Mouse (Mus musculus): Measurements from ENCODE around the gene Filip1. TPM values are rescaled to one million over a fixed set of nuclear protein-coding genes. Genes with fewer than 3 reads are reported as not detected.
A peak's percentile ranks its signal among the peaks of the same experiment; 100 is the strongest.

Gene Filip1
- polyA plus RNA-seq, 1 experiment from 2014 or later = 4.2 TPM

GRCm38 (mm10) chr9:79926464-79927155 is 86.0 kb downstream of the Filip1 start:
- no peaks in the 10 kb centered on the region for H3K9me3 ChIP-seq (ENCODE audit: control insufficient read depth, low read length)
- no peaks in the 10 kb centered on the region for H3K36me3 ChIP-seq (ENCODE audit: control insufficient read depth, insufficient read depth, low read length)
- no peaks in the 10 kb centered on the region for H3K27me3 ChIP-seq (ENCODE audit: control insufficient read depth, insufficient read depth, low read length)
- DNase-seq (no peak), ATAC-seq (ENCODE audit: low FRiP score, low TSS enrichment) (no peak)
- H3K4me2 ChIP-seq (ENCODE audit: low read length) = no peak overlapping the region
- no peak overlapping the region for H3K27ac ChIP-seq (replicated peaks; ENCODE audit: low read depth, low read length)
- no peak overlapping the region for H3K4me3 ChIP-seq (replicated peaks; ENCODE audit: low read depth, low read length)
- no peak overlapping the region for H3K9ac ChIP-seq (replicated peaks; ENCODE audit: low read length)
- no peaks in the 10 kb centered on the region for H3K4me1 ChIP-seq (ENCODE audit: control insufficient read depth, insufficient read depth, low read length)
- WGBS = 92% methylated on average over 9 of the region's 9 CpGs

- H3K36me3 ChIP-seq (ENCODE audit: control insufficient read depth, insufficient read depth, low read length) = no peaks in the 10 kb centered on the region
- H3K4me2 ChIP-seq (ENCODE audit: low read length) = no peak overlapping the region
- ATAC-seq (ENCODE audit: low FRiP score, low TSS enrichment) (no peak), DNase-seq (no peak)
- H3K4me3 ChIP-seq (replicated peaks; ENCODE audit: low read depth, low read length) = no peak overlapping the region
- H3K4me1 ChIP-seq (ENCODE audit: control insufficient read depth, insufficient read depth, low read length) = no peaks in the 10 kb centered on the region
- no peaks in the 10 kb centered on the region for H3K27me3 ChIP-seq (ENCODE audit: control insufficient read depth, insufficient read depth, low read length)
- no peak overlapping the region for H3K27ac ChIP-seq (replicated peaks; ENCODE audit: low read depth, low read length)
- 81% methylated on average over 4 of the region's 4 CpGs for whole genome bisulfite sequencing
- no peak overlapping the region for H3K9ac ChIP-seq (replicated peaks; ENCODE audit: low read length)
- H3K9me3 ChIP-seq (ENCODE audit: control insufficient read depth, low read length) = no peaks in the 10 kb centered on the region
Observed at GRCm38 (mm10) chr9:79925950-79926349, 86.7 kb downstream of the Filip1 start.

- no peak overlapping the region for H3K27ac ChIP-seq (replicated peaks; ENCODE audit: low read depth, low read length)
- H3K9me3 ChIP-seq (ENCODE audit: control insufficient read depth, low read length) = no peaks in the 10 kb centered on the region
- no peak overlapping the region for H3K9ac ChIP-seq (replicated peaks; ENCODE audit: low read length)
- no peak overlapping the region for H3K4me2 ChIP-seq (ENCODE audit: low read length)
- H3K27me3 ChIP-seq (ENCODE audit: control insufficient read depth, insufficient read depth, low read length) = no peaks in the 10 kb centered on the region
- DNase-seq (no peak), ATAC-seq (ENCODE audit: low FRiP score, low TSS enrichment) (no peak)
- H3K4me1 ChIP-seq (ENCODE audit: control insufficient read depth, insufficient read depth, low read length) = no peaks in the 10 kb centered on the region
- no peak overlapping the region for H3K4me3 ChIP-seq (replicated peaks; ENCODE audit: low read depth, low read length)
- H3K36me3 ChIP-seq (ENCODE audit: control insufficient read depth, insufficient read depth, low read length) = no peaks in the 10 kb centered on the region
- WGBS = 88% methylated on average over 3 of the region's 3 CpGs
Observed at GRCm38 (mm10) chr9:79923262-79923661, 89.4 kb downstream of the Filip1 start.

- ATAC-seq (ENCODE audit: low FRiP score, low TSS enrichment) = no peak
- H3K9me3 ChIP-seq (ENCODE audit: control insufficient read depth, low read length) = no peaks in the 10 kb centered on the region
- H3K36me3 ChIP-seq (ENCODE audit: control insufficient read depth, insufficient read depth, low read length) = no peaks in the 10 kb centered on the region
- WGBS = 86% methylated on average over 6 of the region's 6 CpGs
- H3K4me1 ChIP-seq (ENCODE audit: control insufficient read depth, insufficient read depth, low read length) = no peaks in the 10 kb centered on the region
- H3K27me3 ChIP-seq (ENCODE audit: control insufficient read depth, insufficient read depth, low read length) = no peaks in the 10 kb centered on the region
- H3K9ac ChIP-seq (replicated peaks; ENCODE audit: low read length) = no peak overlapping the region
- H3K27ac ChIP-seq (replicated peaks; ENCODE audit: low read depth, low read length) = no peak overlapping the region
- no peak overlapping the region for H3K4me3 ChIP-seq (replicated peaks; ENCODE audit: low read depth, low read length)
- no peak overlapping the region for H3K4me2 ChIP-seq (ENCODE audit: low read length)
- no peak for DNase-seq
Observed at GRCm38 (mm10) chr9:79922493-79922760, 90.2 kb downstream of the Filip1 start.

- no peak overlapping the region for H3K9ac ChIP-seq (replicated peaks; ENCODE audit: low read length)
- no peak overlapping the region for H3K4me2 ChIP-seq (ENCODE audit: low read length)
- H3K4me1 ChIP-seq (ENCODE audit: control insufficient read depth, insufficient read depth, low read length) = no peaks in the 10 kb centered on the region
- ATAC-seq (ENCODE audit: low FRiP score, low TSS enrichment) (no peak), DNase-seq (peak; percentile 28)
- WGBS = 56% methylated on average over 10 of the region's 10 CpGs
- H3K36me3 ChIP-seq (ENCODE audit: control insufficient read depth, insufficient read depth, low read length) = no peaks in the 10 kb centered on the region
- no peaks in the 10 kb centered on the region for H3K9me3 ChIP-seq (ENCODE audit: control insufficient read depth, low read length)
- no peak overlapping the region for H3K27ac ChIP-seq (replicated peaks; ENCODE audit: low read depth, low read length)
- no peak overlapping the region for H3K4me3 ChIP-seq (replicated peaks; ENCODE audit: low read depth, low read length)
- no peaks in the 10 kb centered on the region for H3K27me3 ChIP-seq (ENCODE audit: control insufficient read depth, insufficient read depth, low read length)
Observed at GRCm38 (mm10) chr9:79921701-79922492, 90.8 kb downstream of the Filip1 start.

GRCm38 (mm10) chr9:79920540-79920933 is 92.1 kb downstream of the Filip1 start:
- ATAC-seq (ENCODE audit: low FRiP score, low TSS enrichment) = no peak
- Histone ChIP-seq H3K36me3 (ENCODE audit: control insufficient read depth, insufficient read depth, low read length) (no peaks in the 10 kb centered on the region), H3K4me2 (ENCODE audit: low read length) (no peak overlapping the region), H3K27me3 (ENCODE audit: control insufficient read depth, insufficient read depth, low read length) (no peaks in the 10 kb centered on the region), H3K9me3 (ENCODE audit: control insufficient read depth, low read length) (no peaks in the 10 kb centered on the region), H3K27ac (replicated peaks; ENCODE audit: low read depth, low read length) (no peak overlapping the region), H3K4me1 (ENCODE audit: control insufficient read depth, insufficient read depth, low read length) (no peaks in the 10 kb centered on the region), H3K4me3 (replicated peaks; ENCODE audit: low read depth, low read length) (no peak overlapping the region), H3K9ac (replicated peaks; ENCODE audit: low read length) (no peak overlapping the region)
- no peak for DNase-seq
- 66% methylated on average over 5 of the region's 5 CpGs for WGBS

GRCm38 (mm10) chr9:79919750-79920539 is 92.7 kb downstream of the Filip1 start:
- H3K4me3 ChIP-seq (replicated peaks; ENCODE audit: low read depth, low read length) = no peak overlapping the region
- H3K4me1 ChIP-seq (ENCODE audit: control insufficient read depth, insufficient read depth, low read length) = no peaks in the 10 kb centered on the region
- H3K36me3 ChIP-seq (ENCODE audit: control insufficient read depth, insufficient read depth, low read length) = no peaks in the 10 kb centered on the region
- H3K4me2 ChIP-seq (ENCODE audit: low read length) = no peak overlapping the region
- DNase-seq (no peak), ATAC-seq (ENCODE audit: low FRiP score, low TSS enrichment) (no peak)
- H3K27me3 ChIP-seq (ENCODE audit: control insufficient read depth, insufficient read depth, low read length) = no peaks in the 10 kb centered on the region
- 69% methylated on average over 9 of the region's 9 CpGs for WGBS
- no peak overlapping the region for H3K9ac ChIP-seq (replicated peaks; ENCODE audit: low read length)
- no peaks in the 10 kb centered on the region for H3K9me3 ChIP-seq (ENCODE audit: control insufficient read depth, low read length)
- H3K27ac ChIP-seq (replicated peaks; ENCODE audit: low read depth, low read length) = no peak overlapping the region

GRCm38 (mm10) chr9:79919303-79919721 is 93.3 kb downstream of the Filip1 start:
- Histone ChIP-seq H3K4me1 (ENCODE audit: control insufficient read depth, insufficient read depth, low read length) (no peaks in the 10 kb centered on the region), H3K36me3 (ENCODE audit: control insufficient read depth, insufficient read depth, low read length) (no peaks in the 10 kb centered on the region), H3K9me3 (ENCODE audit: control insufficient read depth, low read length) (no peaks in the 10 kb centered on the region), H3K9ac (replicated peaks; ENCODE audit: low read length) (no peak overlapping the region), H3K27me3 (ENCODE audit: control insufficient read depth, insufficient read depth, low read length) (no peaks in the 10 kb centered on the region), H3K27ac (replicated peaks; ENCODE audit: low read depth, low read length) (no peak overlapping the region), H3K4me2 (ENCODE audit: low read length) (no peak overlapping the region), H3K4me3 (replicated peaks; ENCODE audit: low read depth, low read length) (no peak overlapping the region)
- DNase-seq = no peak
- ATAC-seq (ENCODE audit: low FRiP score, low TSS enrichment) = no peak
- WGBS = 88% methylated on average over 7 of the region's 7 CpGs

All from midbrain, embryonic 14.5 days (tissue).